Mouse (Mus musculus) adrenal gland (tissue): ENCODE results near the gene Sox15.
"Not testable (repeated sequence)": the region's sequence is repeated elsewhere in the genome, so short reads cannot be mapped to it uniquely, and the experiment has no call there.

ENCODE experiments used
- intact Hi-C: fragments of 180-260 bp; cut with DNase I; formaldehyde crosslinking; loops from one replicate; pipeline ENCODE4 v1.15.1; 2025
- microRNA-seq, 2 experiments: library from miRNA; unstranded; fragments of <30 nt; microRNA quantifications; one replicate each; pipeline ENCODE4; 2019

Sox15 gene

GRCm38 (mm10) chr11:69697396-69697795, 42.3 kb downstream of the Sox15 start:
- intact Hi-C loops = no loop called here

- intact Hi-C loops = no loop called here
Measured at GRCm38 (mm10) chr11:69698574-69698973, 43.5 kb downstream of the Sox15 start.

GRCm38 (mm10) chr11:69699595-69699994, 44.5 kb downstream of the Sox15 start:
- intact Hi-C loops = no loop called here

GRCm38 (mm10) chr11:69702886-69703285, 47.8 kb downstream of the Sox15 start:
- intact Hi-C loops = not testable (repeated sequence)

GRCm38 (mm10) chr11:69703381-69703780, 48.3 kb downstream of the Sox15 start:
- intact Hi-C loops = not testable (repeated sequence)

- intact Hi-C loops = no loop called here
Measured at GRCm38 (mm10) chr11:69703814-69704612, 48.9 kb downstream of the Sox15 start.

- intact Hi-C loops = no loop called here
Measured at GRCm38 (mm10) chr11:69704613-69705010, 49.5 kb downstream of the Sox15 start.

Small RNAs within 50 kb of the gene (microRNA-seq; reads per million reads assigned to microRNA genes)
- gene Mir1934 (4.0 to 5.1 reads per million in 2 experiments), gene Mir467f (0 reads per million in 2 experiments)
